Mouse (Mus musculus) cerebellum, adult 18-20 months (tissue): ENCODE results near the gene Prkag2.

Source experiments
- DNase-seq, 2 experiments: peaks; one replicate each; pipeline ENCODE4 v3.0.0; 2021

The Prkag2 gene

GRCm38 (mm10) chr5:25046762-25047161, 53.7 kb downstream of the Prkag2 start:
- DNase-seq, result no peak

DNA sequence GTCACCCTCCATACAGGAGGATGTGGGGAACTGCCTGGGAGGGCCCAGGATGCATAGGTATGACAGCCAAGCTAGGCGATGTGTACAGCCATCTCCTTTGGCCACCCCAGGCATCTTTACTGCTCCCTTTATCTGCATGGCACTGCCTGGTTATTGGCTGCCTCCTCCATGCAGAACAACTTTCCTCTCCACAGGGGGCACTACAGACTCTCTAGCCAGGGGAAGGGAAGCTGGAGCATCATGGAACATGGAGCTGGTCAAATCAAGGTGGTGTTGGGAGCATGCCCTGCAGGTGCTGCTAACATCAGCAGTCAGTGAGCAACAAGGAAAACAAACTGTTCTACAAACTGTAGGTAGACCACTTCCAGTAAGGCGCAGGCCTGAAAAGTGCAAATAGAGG, 56.4 kb downstream of the Prkag2 start:
- DNase-seq, result no peak

DNA sequence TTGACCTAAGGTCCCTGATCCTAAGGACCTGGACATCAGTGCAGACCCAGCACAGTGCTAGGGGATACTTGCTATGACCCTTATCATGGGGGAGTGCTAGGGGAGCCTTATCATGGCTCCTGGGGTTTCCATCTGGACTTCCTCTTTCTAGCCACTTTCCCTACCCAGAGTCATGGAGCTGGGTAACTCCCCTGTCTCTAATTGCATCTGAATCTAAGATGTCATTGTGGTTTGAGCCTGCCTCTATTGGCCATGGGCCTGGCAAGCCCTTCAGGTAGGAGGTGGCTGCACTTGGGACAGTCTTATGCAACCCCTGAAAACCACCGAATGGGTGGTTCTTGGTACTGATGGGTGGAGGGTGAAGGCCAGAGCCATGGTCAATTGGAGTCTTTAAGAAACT, 58.5 kb downstream of the Prkag2 start:
- no peak for DNase-seq

DNA sequence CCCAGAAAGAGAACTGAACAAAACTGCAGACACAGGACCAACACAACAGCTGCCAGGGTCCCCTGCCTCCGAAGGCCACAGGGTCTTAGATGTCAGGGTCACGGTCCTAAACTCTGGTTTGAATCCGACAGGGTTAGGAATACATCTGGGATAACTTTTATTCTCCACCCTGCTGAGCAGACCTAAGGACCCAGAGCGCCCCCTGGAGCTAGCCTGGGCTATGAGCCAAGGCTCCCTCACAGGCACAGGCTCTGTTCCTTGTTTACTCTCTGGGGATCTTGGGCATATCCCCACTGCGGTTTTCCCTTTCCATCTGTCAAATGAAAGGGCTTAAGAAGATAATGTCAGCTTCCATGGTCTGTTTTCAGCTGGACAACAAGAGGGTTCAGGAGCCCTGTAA, 59.1 kb downstream of the Prkag2 start:
- DNase-seq, result no peak

GRCm38 (mm10) chr5:25040903-25041302, 59.5 kb downstream of the Prkag2 start:
- no peak for DNase-seq

- DNase-seq, result no peak
Measured at GRCm38 (mm10) chr5:25038827-25039226, 61.6 kb downstream of the Prkag2 start.

DNA sequence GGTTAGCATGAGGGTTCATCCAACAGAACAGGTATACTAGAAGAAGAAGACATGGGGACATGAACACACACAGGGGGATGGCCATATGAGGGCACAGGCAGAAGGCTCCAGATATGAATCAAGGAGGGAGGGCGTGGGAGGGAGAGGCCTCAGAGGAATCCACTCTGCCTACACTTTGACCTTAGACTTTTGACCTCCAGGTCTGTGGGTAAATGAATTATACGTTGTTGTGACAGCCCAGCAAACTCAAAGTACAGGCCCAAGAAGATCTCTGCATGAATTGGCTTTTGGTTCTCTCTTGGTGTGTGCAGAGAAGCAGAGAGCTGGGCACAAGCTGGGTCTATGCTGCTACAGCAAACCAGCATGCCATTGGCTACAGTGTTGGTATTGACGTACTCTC, 65.1 kb downstream of the Prkag2 start:
- DNase-seq, result no peak

DNA sequence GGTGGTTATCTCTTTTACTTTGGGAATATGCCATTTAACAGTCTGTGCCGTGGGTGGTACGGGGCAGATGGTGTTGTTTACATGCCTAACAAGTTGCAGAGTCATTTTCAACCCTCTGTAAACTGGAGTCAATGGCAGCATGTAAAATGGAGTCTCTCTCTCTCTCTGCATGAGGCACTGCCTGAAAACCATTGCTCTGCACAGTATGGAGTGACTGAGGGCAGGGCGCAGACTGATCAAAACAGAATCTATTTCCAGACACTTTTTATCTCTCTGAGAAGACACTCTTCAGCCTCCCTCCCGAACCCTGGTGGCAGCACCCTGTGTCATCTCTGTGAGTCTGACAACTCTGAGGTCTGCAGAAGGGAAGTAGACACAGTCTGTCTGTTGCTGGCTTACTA, 69.0 kb downstream of the Prkag2 start:
- DNase-seq, result no peak

- no peak for DNase-seq
Measured at GRCm38 (mm10) chr5:25031037-25031436, 69.4 kb downstream of the Prkag2 start.

GRCm38 (mm10) chr5:25030276-25030681, 70.2 kb downstream of the Prkag2 start:
- DNase-seq, result no peak

DNA sequence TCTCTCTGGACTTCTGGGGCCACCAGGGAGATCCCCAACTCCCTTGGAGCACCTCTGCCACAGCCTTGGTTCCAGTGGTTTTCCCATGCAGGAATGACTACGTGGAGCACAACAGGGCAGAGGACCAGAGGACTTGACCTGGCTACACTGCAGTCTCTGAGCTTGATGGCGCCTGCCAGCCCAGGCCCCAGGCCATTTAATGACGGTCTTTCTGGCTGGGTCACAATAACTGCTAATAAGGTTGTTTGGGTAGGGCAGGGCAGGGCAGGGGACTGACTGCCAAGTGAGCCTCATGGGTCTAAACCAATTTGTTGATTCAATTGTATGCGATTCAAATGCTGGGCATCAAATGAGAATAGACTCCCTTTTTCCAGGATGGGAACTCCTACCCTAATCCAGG, 72.8 kb downstream of the Prkag2 start:
- DNase-seq, result no peak

GRCm38 (mm10) chr5:25025309-25026019, 75.0 kb downstream of the Prkag2 start:
- DNase-seq, result no peak

GRCm38 (mm10) chr5:25022904-25023303, 77.5 kb downstream of the Prkag2 start:
- peak; percentile 52 to 75 for DNase-seq

DNA sequence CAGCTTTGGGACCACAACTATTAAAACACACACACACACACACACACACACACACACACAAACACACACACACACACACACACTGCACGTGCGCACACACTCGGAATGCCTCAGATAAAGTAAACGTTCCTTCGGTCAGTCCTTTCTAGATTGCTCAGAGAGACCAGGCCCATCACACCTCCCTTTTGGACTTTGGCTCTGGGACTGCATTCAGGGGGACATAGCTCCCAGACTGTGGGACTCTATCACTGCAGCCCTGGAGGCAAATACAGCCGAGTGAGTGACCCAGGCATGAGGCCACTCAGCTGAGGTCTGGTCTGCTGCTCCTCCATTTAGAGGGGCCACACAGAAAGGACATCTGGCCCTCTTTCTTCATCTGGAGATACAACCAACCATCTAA, 81.2 kb downstream of the Prkag2 start:
- no peak for DNase-seq

GRCm38 (mm10) chr5:25012134-25012533, 88.3 kb downstream of the Prkag2 start:
- DNase-seq, result no peak

GRCm38 (mm10) chr5:25011019-25011485, 89.4 kb downstream of the Prkag2 start:
- peak; percentile 86 to 91 for DNase-seq

- peak; percentile 92 to 96 for DNase-seq
Measured at GRCm38 (mm10) chr5:25010438-25010892, 90.0 kb downstream of the Prkag2 start.

GRCm38 (mm10) chr5:25009770-25010169, 90.7 kb downstream of the Prkag2 start:
- no peak for DNase-seq

DNA sequence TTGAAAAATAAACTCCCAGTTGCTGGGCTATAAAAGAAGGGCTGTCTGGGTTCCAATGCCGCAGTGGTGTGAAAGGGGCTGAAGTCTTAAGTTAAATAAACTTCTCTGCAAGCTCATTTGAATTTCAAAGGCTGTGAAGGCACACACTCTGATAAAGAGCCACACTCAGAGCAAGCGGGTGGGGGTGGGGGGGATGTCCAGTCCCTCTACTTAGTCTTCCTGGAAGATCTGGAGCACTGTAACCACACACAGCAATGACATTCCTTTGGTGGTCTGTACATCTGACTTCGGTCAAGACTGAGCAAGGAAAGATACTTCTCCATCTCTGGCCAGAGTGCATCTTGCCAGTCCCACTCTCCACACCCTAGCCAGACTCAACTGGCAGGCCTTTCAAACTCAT, 91.5 kb downstream of the Prkag2 start:
- DNase-seq, result no peak

GRCm38 (mm10) chr5:25006848-25007247, 93.6 kb downstream of the Prkag2 start:
- peak; percentile 80 to 87 for DNase-seq

GRCm38 (mm10) chr5:25005532-25006129, 94.8 kb downstream of the Prkag2 start:
- DNase-seq, result no peak

GRCm38 (mm10) chr5:25001391-25001794, 99.0 kb downstream of the Prkag2 start:
- DNase-seq, result no peak

GRCm38 (mm10) chr5:24999351-24999750, 101.1 kb downstream of the Prkag2 start:
- DNase-seq, result no peak

DNA sequence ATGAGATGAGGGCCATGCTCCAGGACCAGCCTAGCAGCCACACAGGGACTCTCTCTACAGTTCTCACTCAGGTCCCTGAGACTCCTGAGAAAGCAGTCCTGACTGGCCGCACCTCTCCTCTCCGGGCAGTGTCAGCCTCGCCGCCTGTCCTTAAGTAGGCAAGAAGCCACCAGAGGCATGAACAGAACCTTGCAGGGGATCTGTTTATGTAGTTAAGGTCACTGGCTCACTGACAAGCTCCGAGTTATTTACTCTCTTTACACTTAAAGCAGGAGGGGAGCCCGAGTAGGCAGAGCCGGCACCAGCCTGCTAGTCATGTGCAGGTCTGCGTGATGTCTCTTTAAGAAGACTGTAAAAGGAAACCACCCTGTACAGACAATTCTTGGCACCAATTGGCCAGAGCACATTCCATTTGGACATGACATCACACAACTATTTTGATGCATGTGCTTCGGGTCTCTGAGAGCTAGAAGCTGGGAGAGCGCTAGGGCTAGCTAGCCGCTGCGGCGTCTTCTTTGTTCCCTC, 104.8 kb downstream of the Prkag2 start:
- peak; percentile 68 for DNase-seq
